In the genomic region with DNA sequence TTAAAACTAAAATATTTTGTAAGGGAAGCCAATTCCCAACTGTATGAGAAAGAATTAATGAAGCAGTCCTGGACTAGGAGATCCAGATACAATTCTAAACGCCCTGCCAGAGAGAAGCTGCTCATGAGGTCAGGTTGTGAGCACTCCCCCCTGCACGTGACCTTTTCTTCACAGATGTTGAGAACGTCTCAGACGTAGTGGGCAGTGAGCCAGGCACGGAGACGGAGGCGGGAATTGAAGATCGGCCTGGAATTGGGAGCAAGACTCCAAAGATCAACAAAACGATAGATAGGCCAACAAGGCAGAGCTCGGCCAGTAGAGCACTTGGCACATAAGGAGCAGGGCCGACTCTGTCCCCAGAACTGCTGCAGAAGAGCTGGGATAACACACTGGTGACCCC, we compare ENCODE assay signal across 7 mouse cellular contexts. TPM values are rescaled to one million over a fixed set of nuclear protein-coding genes. Genes with fewer than 3 reads are reported as not detected.
DNase-seq lines count a peak whose midpoint lies in the region.

No protein-coding gene starts in this region.

- peak; percentile 48 for DNase-seq in urinary bladder, postnatal 14 days (ENCODE audit: low spot score)
- DNase-seq in urinary bladder, postnatal 4 days (ENCODE audit: low spot score in 2 of 2), result no peak
- peak; percentile 68 to 75 for DNase-seq in heart, postnatal 10 days
- DNase-seq in kidney, postnatal 36 days, result peak; percentile 92 to 93
- no peak for DNase-seq in right cerebral cortex, adult 18-20 months
- DNase-seq in right cerebral cortex, postnatal 25 days, result no peak
- no peak for DNase-seq in layer of hippocampus, postnatal 10 days (ENCODE audit: low spot score in 2 of 2)

- intact Hi-C loops in heart, postnatal 10 days (cut with DNase I), result no loop called here

RNA-seq across cellular contexts. Expression of gene Coro1c, which starts 21.4 kb away (rescaled TPM):
- total RNA-seq in heart, postnatal 10 days (2021), result 10 to 100 TPM; 73.1 to 76.1 TPM
- 100 to 1,000 TPM; 104 TPM for total RNA-seq in layer of hippocampus, postnatal 10 days (2021)

RNA-seq across cellular contexts. Expression of gene Selplg, which starts 54.7 kb away (rescaled TPM):
- total RNA-seq in heart, postnatal 10 days (2021), result 1 to 10 TPM; 2.0 to 2.1 TPM
- 10 to 100 TPM; 12.1 to 12.9 TPM for total RNA-seq in layer of hippocampus, postnatal 10 days (2021)

Comparison
In these comparisons a context has a peak if more than half of its experiments do, and no peak if none do; other contexts are left out.
1. DNase-seq: peak in urinary bladder, postnatal 14 days (single experiment), heart, postnatal 10 days (2 of 2) and kidney, postnatal 36 days (2 of 2); none in urinary bladder, postnatal 4 days (0 of 2), right cerebral cortex, adult 18-20 months (single experiment), right cerebral cortex, postnatal 25 days (single experiment) and layer of hippocampus, postnatal 10 days (0 of 2).
2. RNA of gene Selplg, which starts 54.7 kb away (total RNA-seq): 12.1 to 12.9 TPM in layer of hippocampus, postnatal 10 days; 2.0 to 2.1 TPM in heart, postnatal 10 days; every median in the first group is over 4 times any median in the second.